Mouse (Mus musculus): Measurements from ENCODE around the gene Glb1. TPM values are rescaled to one million over a fixed set of nuclear protein-coding genes. Genes with fewer than 3 reads are reported as not detected.
A peak's percentile ranks its signal among the peaks of the same experiment; 100 is the strongest.
"Not testable (repeated sequence)": the region's sequence is repeated elsewhere in the genome, so short reads cannot be mapped to it uniquely, and the experiment has no call there.

The Glb1 gene
- polyA plus RNA-seq, 1 experiment from 2014 or later = 22.0 TPM

DNA sequence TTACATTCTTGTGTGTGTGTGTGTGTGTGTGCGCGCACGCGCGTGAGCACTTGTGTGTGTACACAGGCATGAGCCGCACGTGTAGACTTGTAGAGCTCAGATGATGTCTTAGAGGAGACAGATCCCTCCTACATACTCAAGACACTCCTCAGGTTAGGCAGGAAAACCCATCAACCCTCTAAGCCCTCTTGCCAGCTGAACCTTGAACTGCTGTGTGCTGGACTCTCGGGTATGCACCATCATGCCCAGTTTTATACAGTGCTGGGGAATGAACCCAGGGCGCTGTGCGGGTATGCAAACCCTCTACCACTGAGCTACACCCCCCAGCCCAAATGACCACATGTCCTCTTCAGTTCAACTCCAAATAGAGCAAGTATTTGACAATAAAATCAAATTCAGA is 15.7 kb upstream of the Glb1 start:
- no peak overlapping the region for H3K27ac ChIP-seq (replicated peaks)
- H3K4me3 ChIP-seq = no peak overlapping the region
- H3K9me3 ChIP-seq = no peaks in the 10 kb centered on the region
- H3K4me1 ChIP-seq = peaks cover 22% of the 10 kb centered on the region
- 96% methylated on average over 10 of the region's 10 CpGs for WGBS
- peaks cover 31% of the 10 kb centered on the region for H3K36me3 ChIP-seq (replicated peaks)
- no peaks in the 10 kb centered on the region for H3K27me3 ChIP-seq (replicated peaks; ENCODE audit: low read depth, poor library complexity, severe bottlenecking)
- DNase-seq (ENCODE audit: low spot score) = no peak

DNA sequence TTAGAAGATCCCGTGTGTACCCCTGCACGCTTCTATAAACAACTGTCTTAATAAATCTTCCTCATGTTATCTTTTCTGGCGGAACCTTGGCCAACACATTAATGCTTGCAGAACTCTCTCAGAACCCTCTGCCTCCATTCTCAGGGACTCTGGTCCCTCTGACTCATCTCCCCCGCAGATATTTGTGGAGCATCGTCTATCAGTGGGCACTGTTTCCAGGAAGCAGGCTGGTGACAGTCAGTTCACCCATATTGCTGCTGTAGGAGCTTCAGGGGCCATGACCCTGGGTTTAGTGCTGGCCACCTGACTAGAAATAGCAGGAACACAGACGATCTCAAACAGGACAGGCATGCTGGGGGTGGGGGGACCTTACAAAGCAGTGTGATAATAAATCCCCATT is 13.8 kb upstream of the Glb1 start:
- no peaks in the 10 kb centered on the region for H3K27me3 ChIP-seq (replicated peaks; ENCODE audit: low read depth, poor library complexity, severe bottlenecking)
- no peak overlapping the region for H3K4me3 ChIP-seq
- 81% methylated on average over 6 of the region's 6 CpGs for WGBS
- H3K4me1 ChIP-seq = peaks cover 30% of the 10 kb centered on the region
- no peak for DNase-seq (ENCODE audit: low spot score)
- H3K27ac ChIP-seq (replicated peaks) = no peak overlapping the region
- H3K36me3 ChIP-seq (replicated peaks) = peaks cover 30% of the 10 kb centered on the region
- no peaks in the 10 kb centered on the region for H3K9me3 ChIP-seq

DNA sequence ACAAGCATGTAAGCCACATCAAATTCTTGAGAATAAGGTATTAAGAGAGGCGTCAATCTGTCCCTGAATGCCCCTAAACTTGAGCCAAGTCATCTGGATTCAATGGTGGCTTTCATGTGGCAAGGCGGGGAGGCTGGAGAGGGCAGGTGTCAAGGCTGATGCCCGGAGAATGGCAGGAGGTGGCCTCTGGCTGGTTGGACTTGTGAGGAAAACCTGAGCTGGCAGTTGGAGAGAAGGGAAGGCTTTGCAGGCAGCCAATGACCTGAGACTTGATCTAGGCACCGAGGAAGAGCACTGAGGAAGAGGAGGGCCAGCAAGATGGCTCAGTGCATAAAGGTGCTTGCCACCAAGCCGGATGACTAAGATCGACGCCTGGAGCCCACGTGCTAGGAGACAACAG is 12.6 kb upstream of the Glb1 start:
- Histone ChIP-seq H3K4me3 (no peak overlapping the region), H3K27ac (replicated peaks) (0 out of 2 replicates have a peak overlapping the region, but pooled peaks have one; percentile 51), H3K27me3 (replicated peaks; ENCODE audit: low read depth, poor library complexity, severe bottlenecking) (no peaks in the 10 kb centered on the region), H3K9me3 (no peaks in the 10 kb centered on the region), H3K36me3 (replicated peaks) (peaks cover 25% of the 10 kb centered on the region), H3K4me1 (peaks cover 30% of the 10 kb centered on the region)
- WGBS = 82% methylated on average over 8 of the region's 8 CpGs
- no peak for DNase-seq (ENCODE audit: low spot score)

- 65% methylated on average over 3 of the region's 3 CpGs for WGBS
- H3K36me3 ChIP-seq (replicated peaks) = peaks cover 22% of the 10 kb centered on the region
- H3K4me1 ChIP-seq = peaks cover 30% of the 10 kb centered on the region
- H3K9me3 ChIP-seq = no peaks in the 10 kb centered on the region
- H3K27ac ChIP-seq (replicated peaks) = peak overlapping the region; percentile 51; the same call in 1 of the 2 replicates
- no peaks in the 10 kb centered on the region for H3K27me3 ChIP-seq (replicated peaks; ENCODE audit: low read depth, poor library complexity, severe bottlenecking)
- H3K4me3 ChIP-seq = peak overlapping the region; percentile 88; the same call in 1 of the 2 replicates
- DNase-seq (ENCODE audit: low spot score) = peak; percentile 36
Measured at GRCm38 (mm10) chr9:114388701-114389370, 12.0 kb upstream of the Glb1 start.

DNA sequence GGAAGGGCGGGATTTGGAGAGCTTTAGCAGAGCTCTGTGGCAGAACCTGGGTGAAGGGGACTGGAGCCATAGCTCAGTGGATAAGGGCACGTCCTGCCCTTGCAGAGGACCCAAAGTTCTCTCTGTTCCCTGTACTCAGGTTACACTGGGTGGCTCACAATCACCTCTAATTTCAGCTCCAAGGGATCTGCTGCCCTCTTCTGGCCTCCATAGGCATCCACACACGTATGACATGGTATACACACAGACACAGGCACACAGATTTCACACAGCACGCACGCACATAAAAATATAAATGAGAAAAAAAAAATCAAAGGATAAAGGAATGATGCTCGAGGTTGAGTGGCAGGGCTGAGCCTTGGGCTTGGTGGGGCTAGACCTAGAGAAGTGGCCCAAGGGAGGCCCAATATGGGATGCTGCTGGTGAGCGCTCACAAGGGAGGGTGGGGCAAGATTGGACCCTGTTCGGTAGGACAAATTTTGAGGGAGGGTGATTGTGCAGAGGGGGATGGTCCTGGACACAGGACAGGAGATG is 11.4 kb upstream of the Glb1 start:
- DNase-seq (ENCODE audit: low spot score) = peak; percentile 25
- H3K4me1 ChIP-seq = peaks cover 30% of the 10 kb centered on the region
- H3K36me3 ChIP-seq (replicated peaks) = peaks cover 16% of the 10 kb centered on the region
- H3K4me3 ChIP-seq = peak overlapping the region; percentile 88
- H3K27me3 ChIP-seq (replicated peaks; ENCODE audit: low read depth, poor library complexity, severe bottlenecking) = no peaks in the 10 kb centered on the region
- no peaks in the 10 kb centered on the region for H3K9me3 ChIP-seq
- 74% methylated on average over 8 of the region's 8 CpGs for WGBS
- 0 out of 2 replicates have a peak overlapping the region, but pooled peaks have one; percentile 91 for H3K27ac ChIP-seq (replicated peaks)

GRCm38 (mm10) chr9:114389905-114390748 is 10.7 kb upstream of the Glb1 start, which contains the start of gene Crtap:
TSS of gene Crtap (minus strand) at chr9:114390675.
- H3K9me3 ChIP-seq = no peaks in the 10 kb centered on the region
- DNase-seq (ENCODE audit: low spot score) = peak; percentile 87
- peak within 1 kb of the TSS; percentile 88 for H3K4me3 ChIP-seq
- H3K4me1 ChIP-seq = peaks cover 30% of the 10 kb centered on the region
- no peaks in the 10 kb centered on the region for H3K27me3 ChIP-seq (replicated peaks; ENCODE audit: low read depth, poor library complexity, severe bottlenecking)
- WGBS = under 1% methylated on average over 96 of the region's 96 CpGs
- H3K27ac ChIP-seq (replicated peaks) = peak within 1 kb of the TSS; percentile 91
- peaks cover 9% of the 10 kb centered on the region for H3K36me3 ChIP-seq (replicated peaks)

DNA sequence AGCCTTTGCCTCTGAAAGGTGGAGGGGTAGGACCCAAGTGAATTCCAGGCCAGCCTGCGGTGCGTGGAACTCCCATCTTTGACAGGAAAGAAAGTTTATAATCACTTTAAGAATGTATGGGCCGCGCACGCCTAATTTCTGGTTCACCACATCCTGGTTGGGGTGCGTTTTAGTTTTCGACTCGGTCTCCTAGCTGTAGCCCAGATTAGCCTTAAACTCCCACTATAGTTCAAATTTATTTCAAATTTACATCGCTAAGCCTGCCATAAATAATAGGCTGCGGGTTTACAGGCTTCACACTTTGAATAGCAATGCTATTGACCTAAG is 10.2 kb upstream of the Glb1 start:
- Histone ChIP-seq H3K27me3 (replicated peaks; ENCODE audit: low read depth, poor library complexity, severe bottlenecking) (no peaks in the 10 kb centered on the region), H3K36me3 (replicated peaks) (0 out of 2 replicates have a peak, but pooled peaks cover 4% of the 10 kb centered on the region), H3K4me3 (peak overlapping the region; percentile 88), H3K27ac (replicated peaks) (peak overlapping the region; percentile 91), H3K9me3 (no peaks in the 10 kb centered on the region), H3K4me1 (peaks cover 30% of the 10 kb centered on the region)
- WGBS = 6% methylated on average over 10 of the region's 10 CpGs
- DNase-seq (ENCODE audit: low spot score) = no peak

DNA sequence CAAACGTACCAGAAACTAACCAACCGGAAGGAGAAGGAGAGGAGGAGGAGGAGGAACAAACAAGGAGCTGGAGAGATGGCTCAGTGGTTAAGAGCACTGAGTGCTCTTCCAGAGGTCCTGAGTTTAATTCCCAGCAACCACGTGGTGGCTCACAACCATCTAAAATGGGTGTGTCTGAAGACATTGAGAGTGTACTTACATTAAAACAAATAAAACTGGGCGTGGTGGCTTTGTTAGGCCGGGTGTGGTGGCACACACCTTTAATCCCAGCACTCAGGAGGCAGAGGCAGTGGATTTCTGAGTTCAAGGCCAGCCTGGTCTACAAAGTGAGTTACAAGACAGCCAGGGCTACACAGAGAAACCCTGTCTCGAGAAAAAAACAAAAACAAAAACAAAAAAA is 6.7 kb upstream of the Glb1 start:
- H3K4me1 ChIP-seq = peaks cover 17% of the 10 kb centered on the region
- H3K27me3 ChIP-seq (replicated peaks; ENCODE audit: low read depth, poor library complexity, severe bottlenecking); DNase-seq (ENCODE audit: low spot score); H3K9me3 ChIP-seq; H3K36me3 ChIP-seq (replicated peaks); H3K4me3 ChIP-seq; H3K27ac ChIP-seq (replicated peaks): not testable (repeated sequence)
- 69% methylated on average over 6 of the region's 6 CpGs for WGBS

- H3K36me3 ChIP-seq (replicated peaks) = no peaks in the 10 kb centered on the region
- 90% methylated on average over 8 of the region's 8 CpGs for WGBS
Measured at GRCm38 (mm10) chr9:114394677-114395076, 6.2 kb upstream of the Glb1 start.

DNA sequence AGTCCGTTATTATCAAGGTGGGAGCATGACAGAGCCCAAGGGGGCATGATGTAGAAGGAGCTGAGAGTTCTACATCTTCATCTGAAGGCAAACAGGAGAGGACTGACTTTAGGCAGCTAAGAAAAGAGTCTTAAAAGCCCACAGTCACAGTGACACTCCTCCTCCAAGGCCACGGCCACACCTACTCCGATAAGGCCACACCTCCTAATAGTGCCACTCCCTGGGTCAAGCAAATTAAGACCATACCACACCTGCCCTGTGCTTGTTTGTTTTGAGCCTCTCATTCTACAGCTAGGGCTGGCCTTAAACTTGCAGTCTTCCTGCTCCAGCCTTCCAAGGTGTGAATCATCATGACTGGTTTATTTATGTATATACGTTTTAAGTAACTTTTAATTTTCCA is 5.6 kb upstream of the Glb1 start:
- peaks cover 8% of the 10 kb centered on the region for H3K4me1 ChIP-seq
- no peak overlapping the region for H3K4me3 ChIP-seq
- WGBS = 88% methylated on average over 4 of the region's 4 CpGs
- DNase-seq (ENCODE audit: low spot score) = no peak
- no peaks in the 10 kb centered on the region for H3K9me3 ChIP-seq
- no peaks in the 10 kb centered on the region for H3K27me3 ChIP-seq (replicated peaks; ENCODE audit: low read depth, poor library complexity, severe bottlenecking)
- H3K27ac ChIP-seq (replicated peaks) = no peak overlapping the region
- H3K36me3 ChIP-seq (replicated peaks) = no peaks in the 10 kb centered on the region

More at GRCm38 (mm10) chr9:114394677-114395076, 6.2 kb upstream of the Glb1 start:
- H3K27me3 ChIP-seq (replicated peaks; ENCODE audit: low read depth, poor library complexity, severe bottlenecking) = no peaks in the 10 kb centered on the region
- DNase-seq (ENCODE audit: low spot score) = no peak
- no peak overlapping the region for H3K27ac ChIP-seq (replicated peaks)
- H3K4me3 ChIP-seq = no peak overlapping the region
- H3K9me3 ChIP-seq = no peaks in the 10 kb centered on the region
- H3K4me1 ChIP-seq = peaks cover 13% of the 10 kb centered on the region

GRCm38 (mm10) chr9:114399680-114400079 is 1.2 kb upstream of the Glb1 start:
- peaks cover 10% of the 10 kb centered on the region for H3K36me3 ChIP-seq (replicated peaks)
- peaks cover 15% of the 10 kb centered on the region for H3K4me1 ChIP-seq
- H3K27me3 ChIP-seq (replicated peaks; ENCODE audit: low read depth, poor library complexity, severe bottlenecking) = no peaks in the 10 kb centered on the region
- peaks cover 7% of the 10 kb centered on the region; the same call in 1 of the 2 replicates for H3K9me3 ChIP-seq
- H3K27ac ChIP-seq (replicated peaks) = no peak overlapping the region
- DNase-seq (ENCODE audit: low spot score) = no peak
- WGBS = 90% methylated on average over 12 of the region's 12 CpGs
- H3K4me3 ChIP-seq = no peak overlapping the region

GRCm38 (mm10) chr9:114400588-114400948 is 308 bp upstream of the Glb1 start:
- WGBS = 26% methylated on average over 5 of the region's 5 CpGs
- peaks cover 19% of the 10 kb centered on the region for H3K36me3 ChIP-seq (replicated peaks)
- peaks cover 13% of the 10 kb centered on the region; the same call in 1 of the 2 replicates for H3K9me3 ChIP-seq
- no peaks in the 10 kb centered on the region for H3K27me3 ChIP-seq (replicated peaks; ENCODE audit: low read depth, poor library complexity, severe bottlenecking)
- DNase-seq (ENCODE audit: low spot score) = no peak
- peak overlapping the region; percentile 88 for H3K27ac ChIP-seq (replicated peaks)
- H3K4me3 ChIP-seq = peak overlapping the region; percentile 77
- H3K4me1 ChIP-seq = peaks cover 15% of the 10 kb centered on the region
